Mouse (Mus musculus): ENCODE measurements around the gene Dock7.
"Not testable (repeated sequence)": the region's sequence is repeated elsewhere in the genome, so short reads cannot be mapped to it uniquely, and the experiment has no call there.

Dock7 gene

GRCm38 (mm10) chr4:99006319-99006718, 114.4 kb downstream of the Dock7 start:
- in situ Hi-C loops (cut with MboI) = no loop called here

GRCm38 (mm10) chr4:99005574-99005973, 115.1 kb downstream of the Dock7 start:
- in situ Hi-C loops (cut with MboI) = no loop called here

- in situ Hi-C loops (cut with MboI) = no loop called here
Observed at GRCm38 (mm10) chr4:98993491-98993890, 127.2 kb downstream of the Dock7 start.

GRCm38 (mm10) chr4:98984701-98985100, 136.0 kb downstream of the Dock7 start:
- in situ Hi-C loops (cut with MboI) = no loop called here

- in situ Hi-C loops (cut with MboI) = not testable (repeated sequence)
Observed at GRCm38 (mm10) chr4:98979976-98980375, 140.7 kb downstream of the Dock7 start.

- in situ Hi-C loops (cut with MboI) = no loop called here
Observed at GRCm38 (mm10) chr4:98978693-98979092, 142.0 kb downstream of the Dock7 start.

- in situ Hi-C loops (cut with MboI) = not testable (repeated sequence)
Observed at GRCm38 (mm10) chr4:98978288-98978687, 142.4 kb downstream of the Dock7 start.

- in situ Hi-C loops (cut with MboI) = no loop called here
Observed at GRCm38 (mm10) chr4:98975741-98976140, 145.0 kb downstream of the Dock7 start.

GRCm38 (mm10) chr4:98969946-98970345, 150.8 kb downstream of the Dock7 start:
- in situ Hi-C loops (cut with MboI) = no loop called here

GRCm38 (mm10) chr4:98960243-98960642, 160.5 kb downstream of the Dock7 start:
- in situ Hi-C loops (cut with MboI) = no loop called here

GRCm38 (mm10) chr4:98955986-98956385, 164.7 kb downstream of the Dock7 start:
- in situ Hi-C loops (cut with MboI) = no loop called here

GRCm38 (mm10) chr4:98950563-98950962, 170.2 kb downstream of the Dock7 start:
- in situ Hi-C loops (cut with MboI) = no loop called here

GRCm38 (mm10) chr4:98938210-98938609, 182.5 kb downstream of the Dock7 start:
- in situ Hi-C loops (cut with MboI) = not testable (repeated sequence)

GRCm38 (mm10) chr4:98936036-98936435, 184.7 kb downstream of the Dock7 start:
- in situ Hi-C loops (cut with MboI) = no loop called here

- in situ Hi-C loops (cut with MboI) = loop anchor here (10.0 kb wide), 1 partner anchor 269 kb away; the partner anchor contains the start of gene Atg4c
Observed at GRCm38 (mm10) chr4:98925250-98925781, 195.4 kb downstream of the Dock7 start.

GRCm38 (mm10) chr4:98924906-98925178, 195.9 kb downstream of the Dock7 start:
- in situ Hi-C loops (cut with MboI) = loop anchor here (10.0 to 25.0 kb wide), 2 partner anchors 270 to 1163 kb away; partner anchors contain the start of genes Atg4c and Nfia

- in situ Hi-C loops (cut with MboI) = loop anchor here (10.0 to 25.0 kb wide), 2 partner anchors 271 to 1162 kb away; partner anchors contain the start of genes Atg4c and Nfia
Observed at GRCm38 (mm10) chr4:98924071-98924905, 196.4 kb downstream of the Dock7 start.

GRCm38 (mm10) chr4:98923568-98924070, 197.1 kb downstream of the Dock7 start, which contains the start of gene Usp1:
Usp1 (plus strand) TSS chr4:98923810.
- in situ Hi-C loops (cut with MboI) = loop anchor here (10.0 to 25.0 kb wide), 2 partner anchors 271 to 1161 kb away; partner anchors contain the start of genes Atg4c and Nfia

GRCm38 (mm10) chr4:98922643-98923567, 197.8 kb downstream of the Dock7 start:
- in situ Hi-C loops (cut with MboI) = loop anchor here (10.0 to 25.0 kb wide), 2 partner anchors 272 to 1161 kb away; partner anchors contain the start of genes Atg4c and Nfia

- in situ Hi-C loops (cut with MboI) = loop anchor here (10.0 to 25.0 kb wide), 2 partner anchors 273 to 1160 kb away; partner anchors contain the start of genes Atg4c and Nfia
Observed at GRCm38 (mm10) chr4:98922061-98922642, 198.6 kb downstream of the Dock7 start.

GRCm38 (mm10) chr4:98920896-98921295, 199.8 kb downstream of the Dock7 start:
- in situ Hi-C loops (cut with MboI) = loop anchor here (10.0 to 25.0 kb wide), 2 partner anchors 274 to 1159 kb away; partner anchors contain the start of genes Atg4c and Nfia
